Mouse (Mus musculus) gastrocnemius, postnatal 14 days (tissue): Measurements from ENCODE around the gene Timm29. TPM values are rescaled to one million over a fixed set of nuclear protein-coding genes. Genes with fewer than 3 reads are reported as not detected.

Source experiments
- DNase-seq: peaks from one replicate; pipeline ENCODE4 v3.0.0; 2021; ENCODE audit warnings: mixed read lengths
- intact Hi-C: fragments of 180-260 bp; cut with DNase I; formaldehyde crosslinking; loops from one replicate; pipeline ENCODE4 v1.15.1; 2025; ENCODE audit warnings: low total_unique reads
- total RNA-seq, 2 experiments: library from RNA; stranded (reverse); gene quantifications; 2 replicates each; pipeline ENCODE4 v1.2.3; 2021

Timm29 gene
- total RNA-seq, 2 experiments from 2014 or later: 41.4 to 44.5 TPM

DNA sequence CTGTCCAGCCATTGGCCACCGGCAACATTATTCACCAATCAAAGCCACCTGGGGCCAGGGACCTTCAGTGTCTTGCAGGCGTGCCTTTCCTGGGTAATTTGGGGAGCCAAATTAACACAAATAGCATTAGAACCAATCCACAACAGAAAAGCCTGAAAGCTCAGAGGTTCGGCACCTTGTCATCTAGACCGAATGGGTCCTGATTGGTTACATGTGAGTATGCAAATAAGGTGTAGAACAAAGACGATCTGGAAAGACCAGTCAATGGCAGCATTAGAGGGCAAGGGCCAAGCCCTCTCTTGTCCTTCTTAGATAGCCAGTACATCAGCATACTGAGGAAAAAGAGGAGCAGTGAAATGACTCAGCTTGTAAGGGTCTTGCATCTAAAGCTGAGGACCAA is 13.3 kb downstream of the Timm29 start:
- intact Hi-C loops: loop anchor here (10.0 kb wide), 1 partner anchor 269 kb away; no protein-coding TSS in a partner anchor

DNA sequence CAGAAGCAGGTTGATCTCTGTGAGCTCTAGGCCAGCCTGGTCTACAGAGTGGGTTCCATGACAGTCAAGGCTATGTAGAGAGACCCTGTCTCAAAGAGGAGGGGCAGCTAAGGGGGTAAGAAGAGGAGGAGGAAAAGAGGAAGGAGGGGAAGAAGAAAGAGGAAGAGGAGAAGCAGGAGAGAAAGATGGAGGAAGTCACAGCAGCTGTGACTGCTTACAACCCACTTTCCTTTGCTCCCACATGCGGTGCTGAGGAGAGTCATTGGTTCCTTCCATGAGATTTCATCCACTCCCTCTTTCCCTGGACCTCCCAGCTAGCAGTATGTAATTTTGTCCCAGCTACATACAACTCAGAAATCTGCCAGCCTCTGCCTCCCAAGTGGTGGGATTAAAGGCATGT is 14.1 kb downstream of the Timm29 start:
- DNase-seq: no peak
- intact Hi-C loops: loop anchor here (10.0 kb wide), 1 partner anchor 268 kb away; no protein-coding TSS in a partner anchor

More for the DNA sequence above, 13.3 kb downstream of the Timm29 start:
- no peak for DNase-seq

DNA sequence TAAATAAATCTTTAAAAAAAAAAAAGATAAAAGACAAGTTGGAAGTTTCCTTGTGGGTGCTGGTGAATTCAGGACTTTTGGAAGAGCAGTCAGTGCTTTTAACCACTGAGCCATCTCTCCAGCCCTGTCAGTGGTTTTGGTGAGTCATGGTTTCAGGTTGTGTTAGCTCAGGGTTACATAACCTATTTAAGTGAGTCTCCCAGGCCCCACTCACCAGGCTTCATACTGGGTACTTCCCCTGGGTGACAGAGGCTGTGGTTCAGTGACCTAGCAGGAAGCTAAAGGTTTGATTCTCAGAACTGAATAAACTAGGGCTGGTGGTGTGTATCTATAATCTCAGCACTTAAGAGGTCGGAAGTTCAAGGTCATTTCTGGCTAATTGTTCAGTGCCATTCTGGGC is 17.3 kb downstream of the Timm29 start:
- intact Hi-C loops: loop anchor here (10.0 kb wide), 1 partner anchor 265 kb away; no protein-coding TSS in a partner anchor
- DNase-seq: no peak

DNA sequence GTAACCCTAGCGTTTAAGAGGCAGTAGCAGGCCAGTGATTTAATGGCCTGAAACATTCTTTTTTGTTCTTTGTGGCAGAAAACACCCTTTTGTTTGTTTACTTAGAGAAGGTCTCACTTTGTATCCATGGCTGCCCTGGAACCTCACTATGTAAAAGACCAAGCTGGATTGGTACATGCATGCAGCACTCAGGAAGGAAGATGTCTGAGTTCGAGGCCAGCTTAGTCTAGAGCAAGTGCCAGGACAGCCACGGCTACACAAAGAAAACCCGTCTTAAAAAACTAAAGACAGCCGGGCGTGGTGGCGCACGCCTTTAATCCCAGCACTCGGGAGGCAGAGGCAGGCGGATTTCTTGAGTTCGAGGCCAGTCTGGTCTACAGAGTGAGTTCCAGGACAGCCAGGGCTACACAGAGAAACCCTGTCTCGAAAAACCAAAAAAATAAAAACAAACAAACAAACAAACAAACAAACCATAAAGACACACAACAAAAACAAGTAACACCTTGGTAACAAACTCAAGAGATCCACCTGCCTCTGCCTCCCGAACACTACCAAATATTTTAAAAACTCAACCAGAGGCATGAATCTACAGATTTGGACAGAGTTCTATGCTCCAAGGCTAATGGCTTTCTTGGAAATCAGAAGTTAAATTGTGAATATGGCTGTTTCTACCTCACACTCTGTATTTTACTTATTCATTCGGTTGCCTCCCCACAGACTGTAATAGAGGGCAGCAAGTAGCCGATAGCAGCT is 22.5 kb downstream of the Timm29 start:
- DNase-seq: no peak
- intact Hi-C loops: no loop called here

DNA sequence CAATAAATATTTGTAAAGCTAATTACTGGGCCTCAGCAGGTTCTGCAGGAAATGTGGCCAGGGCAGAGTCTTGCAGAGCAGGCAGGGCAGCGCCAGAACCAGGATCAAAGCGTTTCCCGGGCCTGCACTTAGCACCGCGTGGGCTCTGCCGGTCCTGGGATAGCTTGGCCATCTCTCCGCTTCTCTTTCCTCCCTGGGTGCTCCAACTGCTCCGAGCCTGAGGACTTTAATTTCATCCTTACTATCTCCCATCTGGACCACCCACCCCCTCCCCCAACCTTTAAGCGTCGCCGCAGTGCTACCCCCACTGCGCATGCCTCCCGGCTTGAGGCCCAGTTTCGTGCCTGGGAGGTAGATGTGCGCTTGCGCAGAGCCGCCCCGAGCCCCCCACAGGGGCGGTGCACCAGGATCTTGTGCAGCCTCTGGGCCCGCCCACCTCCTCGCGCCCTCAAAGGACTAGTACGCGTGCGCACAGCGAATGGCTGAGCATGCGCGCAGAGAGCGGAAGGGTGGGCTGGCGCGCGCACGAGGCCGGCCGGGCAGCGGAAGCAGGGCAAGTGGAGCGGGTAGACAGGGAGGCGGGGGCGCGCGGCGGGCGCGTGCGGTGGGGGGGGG is 23.2 kb downstream of the Timm29 start, which contains the start of gene Smarca4:
TSS of gene Smarca4 (plus strand) at position 553 of the 615 bp plus-strand sequence.
- intact Hi-C loops: no loop called here
- peak; percentile 99 for DNase-seq

DNA sequence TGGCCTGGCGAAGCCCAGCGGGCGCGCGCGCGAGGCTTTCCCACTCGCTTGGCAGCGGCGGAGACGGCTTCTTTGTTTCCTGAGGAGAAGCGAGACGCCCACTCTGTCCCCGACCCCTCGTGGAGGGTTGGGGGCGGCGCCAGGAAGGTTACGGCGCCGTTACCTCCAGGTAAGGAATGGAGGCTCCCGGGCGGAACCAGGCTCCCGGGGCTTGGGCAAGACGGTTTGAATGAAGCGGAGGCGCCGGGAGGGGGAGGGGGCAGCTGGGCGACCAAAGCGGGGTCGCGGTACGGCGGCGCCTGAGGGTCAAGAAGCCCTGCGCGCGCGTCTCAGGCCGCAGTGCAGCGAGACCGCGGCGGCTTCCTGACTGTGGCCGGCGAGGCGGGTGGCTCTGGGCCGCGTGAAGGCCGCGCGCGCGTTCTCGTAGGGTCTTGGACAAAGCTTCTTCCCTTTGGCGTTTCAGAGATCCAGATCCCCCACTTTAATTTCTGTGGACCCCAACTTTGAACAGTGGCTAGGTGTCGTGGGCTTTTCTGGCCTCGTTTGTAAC is 23.8 kb downstream of the Timm29 start:
- peak; percentile 92 for DNase-seq
- intact Hi-C loops: no loop called here

DNA sequence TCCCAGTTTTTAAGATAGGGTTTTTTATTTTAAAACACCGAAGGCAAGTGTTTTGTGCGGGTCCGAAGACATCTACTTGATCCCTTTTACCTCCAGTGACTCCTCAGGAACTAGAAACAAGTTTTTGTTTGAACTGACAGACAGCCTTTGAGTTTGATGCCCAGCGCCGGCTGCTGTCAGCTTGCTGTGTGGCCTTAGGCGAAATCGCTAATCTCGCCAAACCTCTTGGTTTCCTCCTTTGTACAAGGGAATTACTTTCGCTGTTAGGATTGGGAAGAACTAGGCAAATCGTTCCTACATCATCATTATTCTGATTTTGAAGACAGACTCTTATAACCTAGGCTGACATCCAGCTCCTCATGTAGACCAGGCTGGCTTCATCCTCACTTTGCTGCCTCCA is 24.5 kb downstream of the Timm29 start:
- intact Hi-C loops: no loop called here
- DNase-seq: no peak

DNA sequence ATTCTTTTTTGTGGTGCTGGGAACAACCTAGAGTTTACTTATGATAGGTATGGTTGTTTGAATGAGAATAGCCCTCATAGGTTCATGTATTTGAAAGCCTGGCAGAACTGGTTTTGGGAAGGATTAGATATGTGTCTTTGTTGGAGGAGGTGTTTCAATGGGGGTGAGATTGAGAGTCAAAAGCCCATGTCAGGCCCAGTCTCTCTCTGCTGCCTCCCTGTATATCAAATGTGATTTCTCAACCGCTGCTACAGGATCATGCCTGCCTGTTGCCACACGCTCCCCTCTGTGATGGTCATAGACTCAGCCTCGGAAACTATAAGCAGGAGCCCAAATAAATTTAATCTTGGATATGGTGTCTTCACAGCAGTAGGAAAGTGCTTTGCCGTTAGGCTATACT is 27.7 kb downstream of the Timm29 start:
- no peak for DNase-seq
- intact Hi-C loops: no loop called here

DNA sequence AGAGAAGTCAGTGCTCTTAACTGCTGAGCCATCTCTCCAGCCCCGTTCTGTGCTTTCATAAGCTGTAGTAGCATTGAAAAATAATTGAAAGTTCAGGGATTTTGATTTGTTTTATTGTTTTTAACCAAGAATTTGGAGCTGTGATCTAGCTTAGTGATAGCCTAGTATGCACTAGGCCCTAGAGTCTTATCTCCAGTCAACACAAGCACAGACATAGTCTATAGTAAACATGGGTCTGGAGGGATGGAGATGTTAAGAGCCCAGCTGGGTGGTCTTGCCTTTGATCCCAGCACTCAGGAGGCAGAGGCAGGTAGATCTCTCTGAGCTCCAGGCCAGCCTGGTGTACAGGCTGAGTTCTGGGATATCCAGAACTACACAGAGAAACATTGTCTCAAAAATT is 30.2 kb downstream of the Timm29 start:
- intact Hi-C loops: no loop called here
- DNase-seq: no peak

DNA sequence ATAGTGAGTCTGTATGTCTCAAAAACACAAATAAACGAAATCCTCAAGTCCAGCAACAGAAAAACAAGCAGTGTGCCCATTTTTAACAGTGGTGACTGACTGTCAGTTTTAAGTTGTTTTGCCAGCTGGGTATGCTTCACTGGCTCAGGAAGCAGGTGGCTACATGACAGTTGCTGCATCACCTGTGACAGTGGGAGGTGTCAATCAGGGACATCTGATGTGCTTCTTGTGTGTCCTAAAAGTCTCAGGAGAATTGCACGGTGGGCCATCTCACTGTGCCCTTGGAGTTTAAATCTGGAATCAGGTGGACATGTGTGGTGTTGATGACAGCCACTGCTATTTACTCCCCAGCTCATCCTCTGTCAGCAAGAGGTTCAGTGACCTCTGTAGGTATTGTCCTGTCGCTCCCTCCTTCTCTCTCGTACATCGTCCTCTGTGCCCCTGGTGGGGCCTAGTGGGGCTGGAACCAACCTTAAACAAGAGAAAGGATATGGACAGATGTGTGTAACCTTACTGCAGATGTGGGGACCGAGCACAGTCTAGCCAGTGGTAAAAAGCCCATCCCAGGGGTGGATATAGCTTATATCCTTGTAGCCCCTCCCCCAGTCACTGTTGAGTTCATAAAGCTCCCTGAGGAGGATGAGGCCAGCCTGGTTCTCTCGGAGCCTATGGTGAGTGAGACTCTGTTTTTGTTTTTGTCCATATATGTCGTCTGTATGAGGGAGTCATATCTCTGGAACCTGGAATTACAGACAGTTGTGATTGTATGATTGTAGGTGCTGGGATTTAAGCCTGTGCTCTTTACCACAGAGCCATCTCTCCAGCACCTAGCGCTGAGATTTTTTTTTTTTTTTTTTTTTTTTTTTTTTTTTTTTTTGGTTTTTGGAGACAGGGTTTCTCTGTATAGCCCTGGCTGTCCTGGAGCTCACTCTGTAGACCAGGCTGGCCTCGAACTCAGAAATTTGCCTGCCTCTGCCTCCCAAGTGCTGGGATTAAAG is 33.1 kb downstream of the Timm29 start:
- intact Hi-C loops: no loop called here

DNA sequence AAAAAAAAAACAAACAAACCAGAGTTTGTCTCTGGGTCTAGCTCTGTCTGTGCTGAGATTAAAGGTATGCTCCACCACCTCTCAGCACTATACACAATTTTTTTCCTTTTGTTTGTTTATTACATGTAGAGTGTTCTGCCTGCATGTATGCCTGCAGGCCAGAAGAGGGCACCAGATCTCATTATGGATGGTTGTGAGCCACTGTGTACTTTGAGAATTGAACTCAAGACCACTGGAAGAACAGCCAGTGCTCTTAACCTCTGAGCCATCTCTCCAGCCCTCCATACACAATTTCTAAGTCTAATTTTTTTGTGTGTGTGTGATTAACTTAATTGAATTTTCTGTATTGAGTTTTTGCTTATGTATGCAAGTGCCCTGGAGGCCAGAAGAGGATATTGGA is 34.0 kb downstream of the Timm29 start:
- DNase-seq: no peak
- intact Hi-C loops: no loop called here

More for the DNA sequence above, 33.1 kb downstream of the Timm29 start:
- DNase-seq: no peak

DNA sequence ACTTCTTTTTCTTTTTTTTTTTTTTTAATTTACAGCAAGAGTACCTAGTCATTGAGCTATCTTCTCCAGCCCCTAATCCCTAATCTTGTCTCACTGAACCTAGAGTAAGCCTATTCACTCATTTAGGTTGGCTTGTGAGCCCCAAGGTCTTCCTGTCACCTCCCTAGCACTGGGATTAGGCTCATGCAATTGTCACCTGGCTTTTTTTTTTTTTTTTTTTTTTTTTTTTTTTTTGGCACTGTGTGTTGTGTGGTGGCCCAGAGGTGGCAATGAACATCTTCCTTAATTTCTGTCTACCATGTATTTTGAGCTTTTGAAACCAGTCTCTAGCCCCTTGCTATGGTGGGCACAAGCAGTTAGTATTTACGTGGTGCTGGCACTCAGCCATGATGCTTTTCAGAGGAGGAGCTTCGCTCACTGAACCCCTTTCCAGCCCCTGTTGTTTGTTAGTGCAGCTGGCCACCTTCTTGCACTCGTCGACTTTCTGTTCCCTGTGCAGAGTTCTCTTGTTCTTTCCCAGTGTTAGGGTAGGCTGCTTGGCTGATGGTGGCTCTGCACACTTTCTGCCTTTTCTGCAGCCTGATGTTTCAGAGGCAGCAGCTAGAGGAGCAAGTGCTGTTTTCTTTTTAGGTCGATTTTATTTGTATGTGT is 34.7 kb downstream of the Timm29 start:
- intact Hi-C loops: no loop called here
- no peak for DNase-seq

DNA sequence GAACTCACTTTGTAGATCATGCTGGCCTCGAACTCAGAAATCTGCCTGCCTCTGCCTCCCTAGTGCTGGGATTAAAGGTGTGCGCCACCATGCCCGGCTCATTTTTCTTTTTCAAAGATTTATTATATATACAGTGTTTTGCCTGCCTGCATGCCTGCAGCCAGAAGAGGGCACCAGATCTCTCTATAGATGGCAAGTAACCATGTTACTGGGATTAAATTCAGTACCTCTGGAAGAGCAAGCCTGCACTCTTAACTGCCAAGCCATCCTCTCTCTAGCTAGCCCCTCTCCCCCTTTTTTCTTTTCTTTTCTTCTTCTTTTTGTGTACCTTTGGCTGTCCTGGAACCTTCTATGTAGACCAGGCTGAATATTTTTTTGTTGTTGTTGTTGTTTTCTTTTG is 38.2 kb downstream of the Timm29 start:
- intact Hi-C loops: no loop called here
- peak; percentile 36 for DNase-seq

DNA sequence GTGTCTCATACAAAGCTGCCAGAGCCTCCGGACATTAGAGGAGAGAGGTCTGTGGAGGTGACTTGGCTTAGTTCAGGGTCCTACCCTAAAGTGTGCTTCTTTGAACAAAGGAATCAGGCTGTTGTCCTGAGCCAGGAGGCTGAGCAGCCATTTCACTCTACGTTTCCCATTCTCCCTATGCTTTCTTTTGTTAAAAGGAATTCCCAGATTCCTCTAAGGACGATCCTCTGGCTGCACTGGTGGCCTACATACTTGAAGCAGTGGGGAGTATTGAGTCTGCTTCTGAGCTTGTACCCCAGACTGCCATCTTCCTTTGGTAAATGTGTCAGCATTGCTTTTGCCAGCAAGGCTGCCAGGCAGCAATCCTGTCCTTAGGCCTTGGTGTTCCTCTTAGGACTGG is 40.6 kb downstream of the Timm29 start:
- DNase-seq: no peak
- intact Hi-C loops: no loop called here

DNA sequence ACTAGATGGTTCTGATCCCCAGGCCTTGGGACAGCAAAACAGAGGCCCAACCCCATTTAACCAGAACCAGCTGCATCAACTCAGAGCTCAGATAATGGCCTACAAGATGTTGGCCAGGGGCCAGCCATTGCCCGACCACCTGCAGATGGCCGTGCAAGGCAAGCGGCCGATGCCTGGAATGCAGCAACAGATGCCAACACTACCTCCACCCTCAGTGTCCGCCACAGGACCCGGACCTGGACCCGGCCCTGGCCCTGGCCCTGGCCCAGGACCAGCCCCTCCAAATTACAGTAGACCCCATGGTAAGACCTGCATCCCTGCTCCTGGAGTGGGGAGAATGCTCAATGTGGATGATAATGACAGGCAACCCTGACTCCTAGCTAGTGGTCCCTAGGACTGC is 43.1 kb downstream of the Timm29 start:
- DNase-seq: no peak
- intact Hi-C loops: no loop called here

DNA sequence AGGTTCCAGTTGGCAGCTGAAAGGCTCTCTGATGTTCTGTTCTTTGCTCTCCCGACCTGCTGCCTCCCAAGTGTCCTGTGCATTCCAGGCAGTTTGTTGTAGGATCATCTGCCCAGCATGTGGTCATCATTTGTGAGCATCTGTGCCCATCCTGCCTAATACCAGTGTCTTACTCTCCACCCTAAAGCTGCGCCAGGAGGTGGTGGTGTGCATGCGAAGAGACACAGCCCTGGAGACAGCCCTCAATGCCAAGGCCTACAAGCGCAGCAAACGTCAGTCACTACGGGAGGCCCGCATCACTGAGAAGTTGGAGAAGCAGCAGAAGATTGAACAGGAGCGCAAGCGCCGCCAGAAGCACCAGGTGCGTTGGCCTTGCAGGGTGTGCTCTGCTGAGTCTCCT is 46.5 kb downstream of the Timm29 start:
- intact Hi-C loops: no loop called here
- no peak for DNase-seq
